Mouse (Mus musculus): ENCODE measurements around the gene Lrrc29. TPM values are rescaled to one million over a fixed set of nuclear protein-coding genes. Genes with fewer than 3 reads are reported as not detected.

Gene Lrrc29
- polyA plus RNA-seq (2012; rRNA removed) = 2.3 and 2.4 TPM in 2 replicates

DNA sequence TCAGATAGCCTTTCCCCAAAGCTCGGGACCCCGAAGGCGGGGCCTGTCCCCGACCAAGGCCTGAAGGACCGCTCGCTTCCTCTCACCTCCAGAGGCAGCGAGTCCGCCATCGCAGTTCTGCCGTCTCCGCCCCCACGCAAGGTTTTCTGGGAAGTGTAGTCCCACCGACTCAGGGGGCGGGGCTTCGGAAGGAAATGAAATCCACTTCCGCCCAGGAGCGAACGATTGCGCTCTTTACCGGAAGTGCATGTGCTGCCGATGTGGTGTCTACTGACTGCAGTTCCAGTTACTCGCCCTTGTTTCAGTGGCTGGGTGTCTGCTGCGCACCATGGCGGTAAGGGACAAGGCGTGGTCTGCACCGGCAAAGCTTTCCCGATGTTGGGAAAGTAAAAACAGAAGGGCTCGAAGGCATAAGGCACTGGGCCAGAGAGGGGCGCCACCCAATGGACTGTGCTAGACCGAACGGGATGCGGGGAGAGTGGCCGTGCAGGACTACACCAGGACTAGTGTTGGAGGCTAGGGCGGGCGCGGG is at the start of gene Lrrc29, which contains the start of gene Tmem208:
TSS of gene Lrrc29 (minus strand) at position 138 of the 532 bp plus-strand sequence.
TSS of gene Tmem208 (plus strand) at position 214 of the 532 bp plus-strand sequence.
- TF ChIP-seq POLR2A (IDR thresholded peaks at IDR 0.05; ENCODE audit: borderline replicate concordance, extremely low read depth, insufficient read depth, insufficient read length, poor library complexity, severe bottlenecking) = peak; percentile 73; the same call in 1 of the 2 replicates
- TF ChIP-seq CTCF (IDR thresholded peaks at IDR 0.05; ENCODE audit: borderline replicate concordance, extremely low read depth, insufficient read depth, insufficient read length) = peak; percentile 34; the same call in 1 of the 2 replicates
- peak; percentile 99 for DNase-seq (ENCODE audit: low read depth)

DNA sequence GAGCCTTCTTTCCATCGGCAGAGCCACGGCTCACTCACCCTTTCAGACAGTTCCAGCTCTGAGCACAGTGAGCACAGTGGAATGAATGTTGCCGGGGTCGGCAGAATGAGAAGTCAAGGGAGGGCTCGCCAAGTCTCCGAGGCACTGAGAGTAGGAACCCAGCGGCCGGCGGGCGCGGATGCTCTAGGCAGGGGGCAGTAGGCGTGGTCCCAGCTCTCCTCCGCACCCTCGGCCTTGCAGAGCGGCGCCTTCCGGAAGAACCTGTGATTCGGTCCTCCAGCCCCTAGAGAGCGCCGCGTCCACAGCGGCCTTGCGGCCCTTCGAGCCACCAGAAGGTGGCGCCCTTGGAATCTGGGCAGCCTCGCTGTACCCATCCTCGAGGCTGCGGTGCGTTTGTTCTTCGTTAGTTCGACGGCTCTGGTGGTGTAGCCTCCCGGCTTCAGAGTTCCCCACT is 48.5 kb upstream of the Lrrc29 start:
- no peak for TF ChIP-seq POLR2A (IDR thresholded peaks at IDR 0.05; ENCODE audit: borderline replicate concordance, extremely low read depth, insufficient read depth, insufficient read length, poor library complexity, severe bottlenecking)
- peak; percentile 39; the same call in 1 of the 2 replicates for TF ChIP-seq CTCF (IDR thresholded peaks at IDR 0.05; ENCODE audit: borderline replicate concordance, extremely low read depth, insufficient read depth, insufficient read length)
- DNase-seq (ENCODE audit: low read depth) = peak; percentile 5

DNA sequence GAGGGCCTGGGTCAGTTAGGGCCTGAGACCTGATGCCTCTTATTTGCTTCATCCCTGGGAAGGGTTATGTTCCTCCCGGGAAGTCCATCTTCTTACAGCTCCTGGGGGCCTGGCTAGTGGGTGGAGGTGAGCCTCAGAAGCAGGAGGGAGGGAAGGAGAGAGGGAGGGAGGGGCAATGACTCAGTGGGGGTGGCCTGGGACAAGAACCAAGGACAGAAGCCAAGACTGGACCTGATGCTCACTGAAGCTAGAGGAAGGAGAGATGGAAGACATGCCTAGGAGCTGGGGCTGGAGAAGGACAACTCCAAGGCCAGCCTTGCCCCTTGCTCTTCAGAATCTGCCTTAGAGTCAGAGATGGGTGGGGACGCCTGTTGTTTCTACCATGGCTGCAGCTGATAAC is 47.0 kb upstream of the Lrrc29 start, which contains the start of gene Plekhg4:
TSS of gene Plekhg4 (plus strand) at position 243 of the 400 bp plus-strand sequence.
- TF ChIP-seq CTCF (IDR thresholded peaks at IDR 0.05; ENCODE audit: borderline replicate concordance, extremely low read depth, insufficient read depth, insufficient read length) (no peak), POLR2A (IDR thresholded peaks at IDR 0.05; ENCODE audit: borderline replicate concordance, extremely low read depth, insufficient read depth, insufficient read length, poor library complexity, severe bottlenecking) (no peak)
- DNase-seq (ENCODE audit: low read depth) = no peak

DNA sequence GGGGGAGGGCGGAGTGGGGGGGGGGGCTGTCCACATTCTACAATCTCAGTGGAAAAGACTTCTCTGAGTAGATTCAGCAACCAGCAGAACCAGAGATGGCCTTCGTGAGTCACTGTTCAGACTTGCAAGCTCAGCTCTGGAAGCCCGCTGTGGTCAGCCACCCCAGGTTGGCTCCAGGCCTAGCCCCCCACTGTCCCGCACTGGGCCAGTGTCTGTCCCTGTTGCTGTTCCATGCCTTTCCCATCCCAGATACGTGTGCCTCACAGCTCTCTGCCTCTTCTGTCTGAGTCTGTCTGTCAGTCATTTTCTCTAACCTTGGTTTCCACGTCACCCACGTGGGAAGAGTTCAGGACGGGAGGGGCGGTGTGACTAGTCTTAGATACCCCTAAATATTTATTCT is 46.4 kb upstream of the Lrrc29 start:
- no peak for DNase-seq (ENCODE audit: low read depth)
- TF ChIP-seq CTCF (IDR thresholded peaks at IDR 0.05; ENCODE audit: borderline replicate concordance, extremely low read depth, insufficient read depth, insufficient read length) = no peak

GRCm38 (mm10) chr8:105367107-105367506 is 41.0 kb upstream of the Lrrc29 start:
- DNase-seq (ENCODE audit: low read depth) = peak; percentile 15
- TF ChIP-seq CTCF (IDR thresholded peaks at IDR 0.05; ENCODE audit: borderline replicate concordance, extremely low read depth, insufficient read depth, insufficient read length) (no peak), POLR2A (IDR thresholded peaks at IDR 0.05; ENCODE audit: borderline replicate concordance, extremely low read depth, insufficient read depth, insufficient read length, poor library complexity, severe bottlenecking) (no peak)

GRCm38 (mm10) chr8:105361751-105362702 is 35.9 kb upstream of the Lrrc29 start:
- peak; percentile 49 for DNase-seq (ENCODE audit: low read depth)
- TF ChIP-seq CTCF (IDR thresholded peaks at IDR 0.05; ENCODE audit: borderline replicate concordance, extremely low read depth, insufficient read depth, insufficient read length) (no peak), POLR2A (IDR thresholded peaks at IDR 0.05; ENCODE audit: borderline replicate concordance, extremely low read depth, insufficient read depth, insufficient read length, poor library complexity, severe bottlenecking) (no peak)

DNA sequence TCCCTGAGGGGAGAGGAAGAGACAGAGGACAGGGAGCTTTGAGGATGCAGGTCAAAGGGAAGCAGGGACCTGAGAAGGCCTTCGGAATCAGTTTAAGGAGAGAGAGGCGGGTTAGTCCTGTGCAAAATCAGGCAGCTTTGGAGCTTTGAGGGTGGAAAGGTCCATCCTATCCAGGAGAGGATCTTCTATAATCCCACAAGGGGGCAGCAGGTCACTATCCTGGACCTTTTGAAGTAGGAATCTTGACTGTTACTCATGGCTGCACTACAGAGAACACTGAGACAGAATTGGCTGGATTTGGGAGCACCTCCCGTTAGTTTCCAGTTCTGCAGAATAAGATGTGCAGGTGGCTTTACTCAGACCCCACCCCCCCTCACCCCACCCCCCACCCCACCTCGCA is 33.6 kb upstream of the Lrrc29 start:
- peak; percentile 67 for DNase-seq (ENCODE audit: low read depth)
- TF ChIP-seq POLR2A (IDR thresholded peaks at IDR 0.05; ENCODE audit: borderline replicate concordance, extremely low read depth, insufficient read depth, insufficient read length, poor library complexity, severe bottlenecking) = no peak
- TF ChIP-seq CTCF (IDR thresholded peaks at IDR 0.05; ENCODE audit: borderline replicate concordance, extremely low read depth, insufficient read depth, insufficient read length) = peak; percentile 42; the same call in 1 of the 2 replicates

GRCm38 (mm10) chr8:105359208-105359607 is 33.1 kb upstream of the Lrrc29 start:
- TF ChIP-seq CTCF (IDR thresholded peaks at IDR 0.05; ENCODE audit: borderline replicate concordance, extremely low read depth, insufficient read depth, insufficient read length) = no peak
- TF ChIP-seq POLR2A (IDR thresholded peaks at IDR 0.05; ENCODE audit: borderline replicate concordance, extremely low read depth, insufficient read depth, insufficient read length, poor library complexity, severe bottlenecking) = no peak
- DNase-seq (ENCODE audit: low read depth) = no peak

DNA sequence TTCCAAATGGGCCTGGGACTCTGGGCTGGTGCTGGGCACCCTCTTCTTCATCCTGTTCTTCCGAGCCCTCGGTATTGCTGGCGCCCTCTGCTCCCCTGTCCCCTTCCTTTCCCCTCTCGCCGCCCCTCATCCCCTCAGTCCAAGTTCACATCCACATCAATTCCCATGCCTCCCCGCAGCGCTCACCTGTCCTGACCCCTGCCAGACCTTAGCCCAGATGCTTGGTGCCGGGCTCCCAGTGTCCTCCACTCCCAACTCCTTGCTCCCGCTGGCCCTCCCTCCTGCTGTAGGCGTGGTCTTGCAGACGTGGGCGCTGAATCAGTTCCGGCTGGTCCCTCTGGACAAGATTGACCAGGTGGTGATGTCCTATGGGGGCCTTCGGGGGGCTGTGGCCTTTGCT is 30.6 kb upstream of the Lrrc29 start:
- DNase-seq (ENCODE audit: low read depth) = no peak
- no peak for TF ChIP-seq POLR2A (IDR thresholded peaks at IDR 0.05; ENCODE audit: borderline replicate concordance, extremely low read depth, insufficient read depth, insufficient read length, poor library complexity, severe bottlenecking)
- no peak for TF ChIP-seq CTCF (IDR thresholded peaks at IDR 0.05; ENCODE audit: borderline replicate concordance, extremely low read depth, insufficient read depth, insufficient read length)

GRCm38 (mm10) chr8:105355179-105356024 is 29.3 kb upstream of the Lrrc29 start:
- TF ChIP-seq CTCF (IDR thresholded peaks at IDR 0.05; ENCODE audit: borderline replicate concordance, extremely low read depth, insufficient read depth, insufficient read length) (no peak), POLR2A (IDR thresholded peaks at IDR 0.05; ENCODE audit: borderline replicate concordance, extremely low read depth, insufficient read depth, insufficient read length, poor library complexity, severe bottlenecking) (no peak)
- no peak for DNase-seq (ENCODE audit: low read depth)

GRCm38 (mm10) chr8:105354549-105354948 is 28.5 kb upstream of the Lrrc29 start:
- TF ChIP-seq CTCF (IDR thresholded peaks at IDR 0.05; ENCODE audit: borderline replicate concordance, extremely low read depth, insufficient read depth, insufficient read length) = no peak
- no peak for TF ChIP-seq POLR2A (IDR thresholded peaks at IDR 0.05; ENCODE audit: borderline replicate concordance, extremely low read depth, insufficient read depth, insufficient read length, poor library complexity, severe bottlenecking)

More at GRCm38 (mm10) chr8:105354549-105354948, 28.5 kb upstream of the Lrrc29 start:
- no peak for DNase-seq (ENCODE audit: low read depth)

Data from brain, embryonic 14.5 days (tissue).